Mouse (Mus musculus): ENCODE data around the gene Hist2h2aa2.
"Not testable (repeated sequence)": the region's sequence is repeated elsewhere in the genome, so short reads cannot be mapped to it uniquely, and the experiment has no call there.

The Hist2h2aa2 gene

GRCm38 (mm10) chr3:96261623-96262022, 21.5 kb upstream of the Hist2h2aa2 start:
- no peak for DNase-seq

DNA sequence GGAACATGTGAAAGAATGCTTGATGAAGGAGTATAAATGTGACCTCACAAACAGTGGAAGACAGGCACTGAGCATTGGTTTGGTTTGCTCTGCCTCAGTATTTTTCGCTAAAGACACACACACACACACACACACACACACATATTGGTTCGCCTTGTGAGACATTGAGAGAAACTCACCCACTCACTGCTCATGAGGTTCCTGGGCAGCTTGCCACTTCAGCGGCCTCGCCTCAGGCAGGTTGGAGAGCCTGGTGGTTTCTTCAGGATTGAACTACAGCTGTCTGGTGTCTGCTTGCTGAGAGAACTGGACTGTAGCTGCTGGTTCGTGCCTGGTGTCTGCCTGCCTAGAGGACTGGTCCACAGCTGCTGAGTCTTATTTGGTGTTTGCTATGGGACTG, 20.1 kb upstream of the Hist2h2aa2 start:
- no peak for DNase-seq

GRCm38 (mm10) chr3:96257190-96257589, 17.1 kb upstream of the Hist2h2aa2 start:
- DNase-seq, result no peak

- no peak for DNase-seq
Observed at GRCm38 (mm10) chr3:96255926-96256593, 16.0 kb upstream of the Hist2h2aa2 start.

GRCm38 (mm10) chr3:96254683-96255355, 14.7 kb upstream of the Hist2h2aa2 start:
- no peak for DNase-seq

DNA sequence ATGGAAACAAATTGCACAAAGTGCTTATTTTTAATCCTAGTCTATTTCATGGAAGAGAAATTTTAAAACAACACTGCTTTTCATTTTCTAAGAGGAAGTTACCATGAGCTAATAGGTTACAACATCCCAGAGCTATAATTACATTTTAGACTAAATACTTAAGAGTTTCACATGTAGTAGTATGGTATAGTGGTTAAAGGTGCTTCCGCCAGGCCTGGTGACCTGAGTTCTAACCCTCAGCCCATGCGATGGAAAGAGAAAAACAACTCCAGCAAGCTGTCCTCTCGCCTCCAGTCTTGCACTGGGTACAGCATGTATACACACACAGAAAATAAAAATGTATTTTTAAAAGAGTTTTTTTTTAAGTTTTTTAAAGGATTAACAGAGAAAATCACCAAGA, 11.7 kb upstream of the Hist2h2aa2 start:
- no peak for DNase-seq

DNA sequence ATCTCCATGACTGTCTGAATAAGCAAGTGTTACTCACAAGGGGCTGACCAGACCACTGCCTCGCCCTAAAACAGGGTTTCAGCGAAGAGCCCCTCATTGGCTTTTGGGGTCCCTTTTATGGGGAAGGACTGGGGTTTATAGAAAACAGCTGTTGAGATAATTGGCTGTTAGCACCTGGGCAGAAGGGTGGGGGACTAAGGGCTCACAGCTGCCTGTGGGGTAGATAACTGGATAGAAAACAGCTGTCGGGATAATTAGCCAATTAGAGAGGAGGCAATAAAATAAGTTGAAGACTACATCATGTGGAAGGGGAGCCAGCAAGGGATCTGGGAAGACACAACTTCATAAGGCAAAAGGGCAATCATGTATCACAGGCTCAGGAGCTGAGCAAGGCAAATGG, 10.8 kb upstream of the Hist2h2aa2 start:
- no peak for DNase-seq

DNA sequence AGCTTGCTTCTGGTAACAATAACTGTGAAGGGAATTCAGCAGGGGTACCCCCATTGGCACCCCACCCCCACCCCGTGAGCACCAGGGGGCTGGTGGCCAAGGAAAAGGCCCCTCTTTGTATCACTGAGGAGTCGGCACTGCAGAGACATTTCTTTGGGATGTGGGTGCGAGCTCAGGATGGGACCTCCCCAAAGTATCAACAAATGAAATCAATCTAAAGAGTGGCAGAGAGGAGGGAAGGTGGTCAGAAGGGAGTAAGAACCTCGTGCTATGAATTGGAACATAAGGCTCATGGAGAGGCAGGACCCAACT, 8.9 kb upstream of the Hist2h2aa2 start:
- no peak for DNase-seq

GRCm38 (mm10) chr3:96248141-96249033, 8.3 kb upstream of the Hist2h2aa2 start:
- no peak for DNase-seq

- DNase-seq, result no peak
Observed at GRCm38 (mm10) chr3:96247356-96248140, 7.5 kb upstream of the Hist2h2aa2 start.

DNA sequence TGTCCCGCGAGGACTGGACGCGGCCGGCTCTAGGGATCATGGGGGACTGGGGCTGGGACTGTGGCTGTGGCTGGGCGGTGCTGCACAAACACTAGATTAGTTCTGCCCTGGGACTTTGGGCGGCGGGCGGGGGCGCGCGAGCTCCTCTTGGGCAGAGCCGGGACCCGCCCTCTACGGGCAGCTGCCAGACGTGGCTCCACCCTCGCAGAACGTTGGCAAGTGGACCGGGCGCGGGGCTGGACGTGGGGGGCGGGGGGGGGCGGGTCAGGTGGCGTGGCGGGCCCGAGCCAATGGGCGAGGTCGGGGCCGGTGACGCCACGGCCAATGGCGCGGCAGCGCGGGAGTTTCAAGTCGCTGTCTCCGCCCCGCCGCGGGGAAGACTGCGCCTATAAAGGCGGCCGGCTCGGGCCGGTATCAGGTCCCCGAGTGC, 6.4 kb upstream of the Hist2h2aa2 start, which contains the start of gene Hist2h3c1:
Hist2h3c1 (plus strand) TSS at position 259 of the 430 bp plus-strand sequence.
- not testable (repeated sequence) for DNase-seq

- not testable (repeated sequence) for DNase-seq
Observed at GRCm38 (mm10) chr3:96246018-96246417, 5.9 kb upstream of the Hist2h2aa2 start.

- peak; percentile 79 to 86 for DNase-seq
Observed at GRCm38 (mm10) chr3:96245003-96245886, 5.2 kb upstream of the Hist2h2aa2 start, which contains the start of gene Hist2h2aa1. TSS of gene Hist2h2aa1 (plus strand) at chr3:96245497.

- DNase-seq, result no peak
Observed at GRCm38 (mm10) chr3:96243921-96244572, 4.0 kb upstream of the Hist2h2aa2 start.

- no peak for DNase-seq
Observed at GRCm38 (mm10) chr3:96240799-96241197, 722 bp upstream of the Hist2h2aa2 start.

- DNase-seq, result peak; percentile 43 to 44
Observed at GRCm38 (mm10) chr3:96238954-96239793, 902 bp downstream of the Hist2h2aa2 start, which contains the start of gene Hist2h3c2. TSS of gene Hist2h3c2 (minus strand) at chr3:96239127.

GRCm38 (mm10) chr3:96237904-96238511, 2.1 kb downstream of the Hist2h2aa2 start:
- no peak for DNase-seq

DNA sequence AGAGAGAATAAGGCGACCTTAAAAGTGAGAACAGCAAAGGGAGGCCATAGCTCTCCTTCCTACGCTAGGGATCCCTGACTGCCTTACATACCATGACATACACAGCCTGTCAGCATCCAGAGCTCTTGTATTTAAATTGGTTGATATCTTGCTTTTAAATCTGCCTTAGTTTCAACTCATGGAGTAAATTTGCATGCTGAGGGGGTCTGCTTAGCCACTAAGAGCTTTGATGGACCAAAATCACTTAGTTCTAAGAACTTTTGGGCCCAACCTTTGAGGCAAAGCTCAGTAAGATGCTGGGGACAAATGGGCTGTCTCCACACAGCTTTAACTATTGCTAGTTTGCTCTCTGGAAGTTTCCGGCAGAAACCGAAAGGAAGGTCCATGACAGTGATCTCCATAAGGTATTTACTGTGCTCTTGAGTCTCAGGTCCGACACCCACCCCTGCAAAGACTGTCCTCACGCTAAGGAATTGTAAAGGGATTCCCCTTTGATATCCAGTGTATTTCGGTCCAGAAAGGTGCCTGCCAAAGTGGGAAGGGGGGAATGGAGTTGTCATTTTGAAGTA, 2.7 kb downstream of the Hist2h2aa2 start:
- no peak for DNase-seq

- DNase-seq, result no peak
Observed at GRCm38 (mm10) chr3:96236834-96237334, 3.2 kb downstream of the Hist2h2aa2 start.
